Mouse (Mus musculus): Measurements from ENCODE around the gene Ush2a. TPM values are rescaled to one million over a fixed set of nuclear protein-coding genes. Genes with fewer than 3 reads are reported as not detected.

Gene Ush2a
- polyA plus RNA-seq, 1 experiment: not detected

DNA sequence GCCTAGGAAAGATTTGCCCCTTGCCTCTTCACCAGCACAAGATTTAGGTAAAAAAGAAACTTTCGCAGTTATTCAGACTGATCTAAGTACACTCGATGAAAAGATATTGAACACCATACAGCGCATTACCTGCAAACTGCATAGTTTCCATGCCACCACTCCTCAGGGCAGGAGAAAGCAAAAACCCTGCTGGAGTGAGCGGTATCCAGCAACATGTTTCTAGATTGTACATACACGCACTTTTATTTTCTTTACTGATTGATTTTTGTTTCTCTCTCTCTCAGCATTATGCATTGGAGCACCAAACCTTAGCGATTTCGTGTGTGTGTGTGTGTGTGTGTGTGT, 746.1 kb downstream of the Ush2a start:
- H3K4me3 ChIP-seq (ENCODE audit: insufficient read depth, low read depth, low read length): peak overlapping the region; percentile 81; the same call in 1 of the 2 replicates
- no peaks in the 10 kb centered on the region for H3K36me3 ChIP-seq (ENCODE audit: control insufficient read depth, insufficient read depth, low read length)
- H3K27ac ChIP-seq (ENCODE audit: insufficient read depth, low read depth, low read length): no peak overlapping the region
- H3K27me3 ChIP-seq (replicated peaks; ENCODE audit: control insufficient read depth, insufficient read depth, low read length): no peaks in the 10 kb centered on the region
- no peak for DNase-seq
- 36% methylated on average over 7 of the region's 7 CpGs for WGBS
- TF ChIP-seq POLR2A (IDR thresholded peaks at IDR 0.05; ENCODE audit: low read depth, low read length) (no peak), CTCF (conservative IDR thresholded peaks at IDR 0.05; ENCODE audit: insufficient read depth, insufficient read length, low read depth, low read length) (no peak)
- H3K4me1 ChIP-seq (ENCODE audit: control insufficient read depth, insufficient read depth, low read length): peaks cover 10% of the 10 kb centered on the region; the same call in 1 of the 2 replicates

DNA sequence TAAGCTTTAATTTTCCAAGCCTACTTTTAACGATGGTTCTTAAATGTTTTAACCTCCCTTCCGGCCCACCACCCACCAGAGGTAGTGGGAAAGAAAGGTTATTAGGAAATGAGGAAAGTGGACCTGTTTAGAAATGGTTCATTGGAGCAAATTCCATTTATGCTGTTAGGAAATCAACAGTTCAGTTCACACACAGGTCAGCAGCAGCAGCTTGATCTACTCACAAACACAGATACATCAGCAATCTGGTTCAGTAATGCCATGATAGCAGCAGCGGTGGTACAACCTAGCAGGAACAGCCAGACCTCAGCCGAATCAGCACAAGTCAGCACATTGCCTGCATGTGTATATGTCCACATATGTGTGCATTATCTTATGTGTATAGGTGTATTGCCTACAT, 748.8 kb downstream of the Ush2a start:
- Histone ChIP-seq H3K27me3 (replicated peaks; ENCODE audit: control insufficient read depth, insufficient read depth, low read length) (no peaks in the 10 kb centered on the region), H3K4me3 (ENCODE audit: insufficient read depth, low read depth, low read length) (no peak overlapping the region), H3K36me3 (ENCODE audit: control insufficient read depth, insufficient read depth, low read length) (no peaks in the 10 kb centered on the region), H3K4me1 (ENCODE audit: control insufficient read depth, insufficient read depth, low read length) (peaks cover 10% of the 10 kb centered on the region; the same call in 1 of the 2 replicates), H3K27ac (ENCODE audit: insufficient read depth, low read depth, low read length) (no peak overlapping the region)
- 79% methylated on average over 4 of the region's 4 CpGs for WGBS
- DNase-seq: no peak
- no peak for TF ChIP-seq POLR2A (IDR thresholded peaks at IDR 0.05; ENCODE audit: low read depth, low read length)
- TF ChIP-seq CTCF (conservative IDR thresholded peaks at IDR 0.05; ENCODE audit: insufficient read depth, insufficient read length, low read depth, low read length): no peak

DNA sequence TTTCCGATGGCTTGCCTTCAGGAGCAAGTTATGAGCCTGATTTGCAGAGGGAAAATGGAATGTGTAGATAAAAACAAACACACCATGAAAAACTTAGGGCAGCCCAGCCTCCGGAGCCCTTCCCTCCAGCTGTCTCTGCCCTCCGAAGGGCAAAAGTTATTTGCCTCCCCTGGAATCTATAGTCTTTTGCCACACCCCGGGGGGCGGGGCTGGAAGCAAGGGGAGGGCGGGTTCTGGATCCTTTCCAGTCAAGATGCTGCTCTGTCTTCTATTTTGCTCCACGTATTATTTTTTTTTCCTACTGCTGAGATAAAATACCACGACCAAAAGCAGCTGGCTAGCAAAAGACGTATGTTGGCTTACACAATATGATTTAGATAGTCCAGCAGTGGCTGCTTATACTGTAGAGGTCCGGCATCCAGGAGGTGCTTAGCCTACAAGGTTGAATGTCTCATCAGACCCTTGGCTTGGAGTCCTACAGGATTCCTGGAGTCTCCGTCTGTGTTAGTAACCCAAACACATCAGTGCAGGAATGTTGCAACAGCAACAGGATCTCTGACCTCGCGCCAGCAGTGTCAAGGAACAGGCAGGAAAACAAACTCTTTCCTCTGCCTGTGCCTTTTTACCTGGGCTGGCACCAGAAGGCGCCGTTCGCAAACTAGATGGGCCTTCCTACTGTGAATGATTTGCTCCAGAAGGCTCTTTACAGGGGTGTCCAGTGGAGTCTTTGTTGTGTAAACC, 751.2 kb downstream of the Ush2a start:
- Histone ChIP-seq H3K36me3 (ENCODE audit: control insufficient read depth, insufficient read depth, low read length) (no peaks in the 10 kb centered on the region), H3K4me3 (ENCODE audit: insufficient read depth, low read depth, low read length) (no peak overlapping the region), H3K27ac (ENCODE audit: insufficient read depth, low read depth, low read length) (no peak overlapping the region), H3K27me3 (replicated peaks; ENCODE audit: control insufficient read depth, insufficient read depth, low read length) (no peaks in the 10 kb centered on the region), H3K4me1 (ENCODE audit: control insufficient read depth, insufficient read depth, low read length) (no peaks in the 10 kb centered on the region)
- peak; percentile 22 for DNase-seq
- 6% methylated on average over 16 of the region's 16 CpGs for WGBS
- no peak for TF ChIP-seq CTCF (conservative IDR thresholded peaks at IDR 0.05; ENCODE audit: insufficient read depth, insufficient read length, low read depth, low read length)
- no peak for TF ChIP-seq POLR2A (IDR thresholded peaks at IDR 0.05; ENCODE audit: low read depth, low read length)

DNA sequence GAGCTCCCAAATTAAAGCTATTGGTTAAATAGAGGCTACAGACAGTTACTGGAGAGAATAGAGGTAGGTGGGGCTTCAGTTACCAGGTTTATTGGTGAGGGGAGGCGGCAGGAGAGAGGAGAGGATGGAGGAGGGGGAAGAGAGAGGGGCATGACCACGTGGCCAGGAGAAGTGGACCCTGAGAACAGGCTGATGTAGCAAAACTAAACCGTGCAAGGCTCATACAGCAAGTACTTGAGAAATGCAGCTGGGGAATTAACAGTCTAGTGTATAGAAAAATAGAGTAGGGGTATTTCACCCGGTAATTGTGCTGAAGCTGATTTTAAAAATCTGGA, 751.7 kb downstream of the Ush2a start:
- Histone ChIP-seq H3K27me3 (replicated peaks; ENCODE audit: control insufficient read depth, insufficient read depth, low read length) (no peaks in the 10 kb centered on the region), H3K4me3 (ENCODE audit: insufficient read depth, low read depth, low read length) (no peak overlapping the region)
- 25% methylated on average over 4 of the region's 4 CpGs for WGBS

More for the DNA sequence above, 751.7 kb downstream of the Ush2a start:
- TF ChIP-seq CTCF (conservative IDR thresholded peaks at IDR 0.05; ENCODE audit: insufficient read depth, insufficient read length, low read depth, low read length): no peak
- TF ChIP-seq POLR2A (IDR thresholded peaks at IDR 0.05; ENCODE audit: low read depth, low read length): no peak
- Histone ChIP-seq H3K36me3 (ENCODE audit: control insufficient read depth, insufficient read depth, low read length) (no peaks in the 10 kb centered on the region), H3K27ac (ENCODE audit: insufficient read depth, low read depth, low read length) (no peak overlapping the region), H3K4me1 (ENCODE audit: control insufficient read depth, insufficient read depth, low read length) (no peaks in the 10 kb centered on the region)
- no peak for DNase-seq

All from kidney, adult 2 months (tissue).